Mouse (Mus musculus) megakaryocyte, embryonic 14.5 days (primary cell): Measurements from ENCODE around the gene Elmod1.

ENCODE experiments used
- FLI1 ChIP-seq: IDR thresholded peaks from 2 replicates; pipeline ENCODE4 v1.6.1; 2012; ENCODE audit warnings: low read length, inconsistent platforms, mixed read lengths
- GATA1 ChIP-seq: IDR thresholded peaks from 3 replicates; pipeline ENCODE4 v1.6.1; 2012; ENCODE audit warnings: mixed read lengths, low read length, inconsistent platforms, borderline replicate concordance

DNA sequence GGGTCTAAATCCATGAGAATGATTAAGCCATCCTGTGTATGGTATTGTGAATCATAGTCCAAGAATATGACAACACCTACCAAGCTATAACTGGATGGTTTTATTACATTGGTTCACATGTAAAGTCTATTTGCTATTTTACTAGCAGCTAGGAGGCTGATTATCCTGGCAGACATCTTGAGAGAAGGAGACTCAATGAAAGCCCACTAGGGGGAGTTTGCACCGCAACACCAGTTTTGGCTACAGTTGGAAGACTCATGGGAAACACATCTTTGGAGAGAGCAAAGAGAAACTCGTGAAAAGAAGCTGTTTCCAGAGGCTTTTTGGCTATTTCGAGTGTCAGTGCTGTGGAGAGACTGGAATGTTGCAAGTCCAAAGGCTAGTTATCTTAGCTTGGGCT lies 69.7 kb downstream of the Elmod1 start:
- TF ChIP-seq FLI1 (no peak), GATA1 (no peak)
